Mouse (Mus musculus) thymus, adult 2 months (tissue): ENCODE measurements around the gene Slc25a54.

Experiments
- CTCF ChIP-seq: fragments of 200-500 bp; IDR thresholded peaks from 2 replicates; pipeline ENCODE4 v1.5.1; 2012; ENCODE audit warnings: mild to moderate bottlenecking, control low read depth, low read length, moderate library complexity, borderline replicate concordance; ENCODE audit not compliant: control insufficient read depth, poor library complexity, insufficient read depth; ENCODE audit errors: extremely low read depth
- POLR2A ChIP-seq: fragments of 200-500 bp; IDR thresholded peaks from 2 replicates; pipeline ENCODE4 v1.6.1; 2012; ENCODE audit warnings: mild to moderate bottlenecking, low read length, control low read depth, moderate library complexity; ENCODE audit not compliant: control insufficient read depth, poor library complexity, insufficient read depth; ENCODE audit errors: extremely low read depth

- TF ChIP-seq CTCF (no peak), POLR2A (no peak)
These were observed 55.1 kb downstream of the Slc25a54 start for GRCm38 (mm10) chr3:109135352-109135751.
